Mouse (Mus musculus) cerebellum, adult 9-11 months (tissue): ENCODE data around the gene Mfsd12.
A peak's percentile ranks its signal among the peaks of the same experiment; 100 is the strongest.

Experiments
- DNase-seq: peaks from one replicate; pipeline ENCODE4 v3.0.0; 2022

Gene Mfsd12

GRCm38 (mm10) chr10:81404082-81404481 lies 46.8 kb downstream of the Mfsd12 start:
- no peak for DNase-seq

- no peak for DNase-seq
These were observed 47.4 kb downstream of the Mfsd12 start for GRCm38 (mm10) chr10:81404720-81405119.

- DNase-seq, result peak; percentile 87
These were observed 48.4 kb downstream of the Mfsd12 start for GRCm38 (mm10) chr10:81405588-81406201.

GRCm38 (mm10) chr10:81406504-81407440 lies 49.5 kb downstream of the Mfsd12 start:
- peak; percentile 74 for DNase-seq

- DNase-seq, result peak; percentile 92
These were observed 50.5 kb downstream of the Mfsd12 start for GRCm38 (mm10) chr10:81407539-81408423.

- no peak for DNase-seq
These were observed 51.1 kb downstream of the Mfsd12 start for GRCm38 (mm10) chr10:81408424-81408729.

- DNase-seq, result peak; percentile 80
These were observed 51.6 kb downstream of the Mfsd12 start for GRCm38 (mm10) chr10:81408871-81409291.

GRCm38 (mm10) chr10:81409330-81409729 lies 52.0 kb downstream of the Mfsd12 start:
- DNase-seq, result no peak

- DNase-seq, result peak; percentile 67
These were observed 53.1 kb downstream of the Mfsd12 start for GRCm38 (mm10) chr10:81410350-81410749.

- DNase-seq, result peak; percentile 77
These were observed 53.7 kb downstream of the Mfsd12 start for GRCm38 (mm10) chr10:81410981-81411380.

GRCm38 (mm10) chr10:81411471-81412400 lies 54.4 kb downstream of the Mfsd12 start:
- peak; percentile 94 for DNase-seq

- peak; percentile 78 for DNase-seq
These were observed 55.5 kb downstream of the Mfsd12 start for GRCm38 (mm10) chr10:81412586-81413309.

GRCm38 (mm10) chr10:81413310-81414261 lies 56.3 kb downstream of the Mfsd12 start:
- DNase-seq, result peak; percentile 90

GRCm38 (mm10) chr10:81414682-81415081 lies 57.4 kb downstream of the Mfsd12 start:
- DNase-seq, result no peak

- DNase-seq, result no peak
These were observed 57.9 kb downstream of the Mfsd12 start for GRCm38 (mm10) chr10:81415146-81415545.
